16 mouse cellular contexts compared by ENCODE assay signal in genomic region chr16:15352320-15352719, GRCm38 (mm10). TPM values are rescaled to one million over a fixed set of nuclear protein-coding genes. Genes with fewer than 3 reads are reported as not detected.
DNase-seq lines count a peak whose midpoint lies in the region; ATAC-seq and TF ChIP-seq lines count a peak whose summit lies in the region.
"Had no signal": no experiment of that assay in that cellular context is flagged by ENCODE, and none has a peak within 500 bp of the region (broad histone marks: within the 10 kb centered on the region; RNA-seq: fewer than 3 reads in every experiment).

No protein-coding gene starts in this region.

- no peak overlapping the region for H3K4me2 ChIP-seq in kidney, embryonic 15.5 days
- H3K4me2 ChIP-seq in CH12.LX (ENCODE audit: insufficient read depth, low read depth, poor library complexity, severe bottlenecking) = no peak overlapping the region
- no peak overlapping the region for H3K4me2 ChIP-seq in lung, postnatal 0 days (replicated peaks; ENCODE audit: low read depth, low read length)
- H3K4me2 ChIP-seq in midbrain, embryonic 16.5 days (ENCODE audit: low read length) = no peak overlapping the region
- H3K4me2 ChIP-seq: forebrain, embryonic 13.5 days; midbrain, embryonic 15.5 days had no signal

- ATAC-seq in kidney, embryonic 15.5 days (replicated peaks; ENCODE audit: low FRiP score) = 0 out of 2 replicates have a peak, but pooled peaks have one; percentile 36
- peak; percentile 20; the same call in 1 of the 2 replicates for ATAC-seq in lung, postnatal 0 days
- ATAC-seq in midbrain, embryonic 16.5 days = no peak
- ATAC-seq in erythroblast, adult 5-6 weeks (replicated peaks; ENCODE audit: low FRiP score, poor library complexity, severe bottlenecking) = no peak
- ATAC-seq in granulocyte monocyte progenitor cell, adult 5-6 weeks (replicated peaks; ENCODE audit: poor library complexity, severe bottlenecking) = no peak
- ATAC-seq: forebrain, embryonic 13.5 days; midbrain, embryonic 15.5 days had no signal

- TF ChIP-seq CTCF in CH12.LX (conservative IDR thresholded peaks at IDR 0.05 in 1 of 2, IDR thresholded peaks at IDR 0.05 in 1 of 2; ENCODE audit: low read depth in 2 of 2, low read length in 2 of 2) = peak in 1 of 2 experiments; percentile 45; a peak in 2 of 4 replicates
- peak; percentile 50 for TF ChIP-seq CTCF in lung, postnatal 0 days (IDR thresholded peaks at IDR 0.05)

- no peaks in the 10 kb centered on the region for H3K79me2 ChIP-seq in CH12.LX (replicated peaks; ENCODE audit: control insufficient read depth, extremely low read depth, insufficient read depth, poor library complexity, severe bottlenecking)

- 54% methylated on average over 2 of the region's 2 CpGs for WGBS in kidney, embryonic 15.5 days
- 59% methylated on average over 2 of the region's 2 CpGs for WGBS in lung, postnatal 0 days
- WGBS in midbrain, embryonic 16.5 days = 64% methylated on average over 2 of the region's 2 CpGs

- in situ Hi-C loops in CH12.LX (cut with MboI; ENCODE audit: low pct_ligation_motif_present, low pct_unique_long_range_greater_than_20kb, low sequenced_read_pairs) = no loop called here

- TF ChIP-seq EP300 in CH12.LX (IDR thresholded peaks at IDR 0.05; ENCODE audit: low read length) = no peak
- no peak for TF ChIP-seq EP300 in lung, postnatal 0 days (IDR thresholded peaks at IDR 0.05)

- no peak overlapping the region for H3K9ac ChIP-seq in kidney, embryonic 15.5 days
- H3K9ac ChIP-seq in CH12.LX (ENCODE audit: insufficient read depth, low read depth) = no peak overlapping the region
- no peak overlapping the region for H3K9ac ChIP-seq in lung, postnatal 0 days (replicated peaks; ENCODE audit: low read depth)
- H3K9ac ChIP-seq in midbrain, embryonic 16.5 days (ENCODE audit: low read depth, low read length) = no peak overlapping the region
- H3K9ac ChIP-seq: forebrain, embryonic 13.5 days; midbrain, embryonic 15.5 days had no signal

- TF ChIP-seq POLR2A in CH12.LX (IDR thresholded peaks at IDR 0.05; ENCODE audit: low read depth, low read length) = no peak

- no peak overlapping the region for H3K4me3 ChIP-seq in kidney, embryonic 15.5 days (replicated peaks)
- H3K4me3 ChIP-seq in CH12.LX (replicated peaks in 1 of 3; ENCODE audit: low read depth in 2 of 3, low read length in 2 of 3, poor library complexity in 1 of 3) = no peak overlapping the region
- no peak overlapping the region for H3K4me3 ChIP-seq in lung, postnatal 0 days (ENCODE audit: low read depth, low read length)
- H3K4me3 ChIP-seq in midbrain, embryonic 16.5 days (ENCODE audit: low read depth, low read length) = no peak overlapping the region
- H3K4me3 ChIP-seq: forebrain, embryonic 13.5 days; midbrain, embryonic 15.5 days had no signal

- H3K27me3 ChIP-seq in kidney, embryonic 15.5 days = no peaks in the 10 kb centered on the region
- no peaks in the 10 kb centered on the region for H3K27me3 ChIP-seq in CH12.LX (replicated peaks)
- H3K27me3 ChIP-seq in lung, postnatal 0 days (replicated peaks; ENCODE audit: insufficient read depth, low read length) = no peaks in the 10 kb centered on the region
- no peaks in the 10 kb centered on the region for H3K27me3 ChIP-seq in midbrain, embryonic 16.5 days (ENCODE audit: control insufficient read depth, insufficient read depth, low read depth, low read length)
- H3K27me3 ChIP-seq: forebrain, embryonic 13.5 days; midbrain, embryonic 15.5 days had no signal

- dilution Hi-C loops in CH12.LX (cut with MboI; ENCODE audit: extremely low pct_ligation_motif_present, extremely low pct_unique_long_range_greater_than_20kb, low sequenced_read_pairs) = no loop called here

- no peaks in the 10 kb centered on the region for H3K9me3 ChIP-seq in kidney, embryonic 15.5 days (replicated peaks)
- no peaks in the 10 kb centered on the region for H3K9me3 ChIP-seq in CH12.LX (replicated peaks; ENCODE audit: low read length)
- H3K9me3 ChIP-seq in lung, postnatal 0 days (ENCODE audit: low read length) = no peaks in the 10 kb centered on the region
- H3K9me3 ChIP-seq in midbrain, embryonic 16.5 days (replicated peaks; ENCODE audit: control insufficient read depth, low read length, poor library complexity, severe bottlenecking) = no peaks in the 10 kb centered on the region
- H3K9me3 ChIP-seq: forebrain, embryonic 13.5 days; G1E; midbrain, embryonic 15.5 days had no signal

- H3K36me3 ChIP-seq in kidney, embryonic 15.5 days = no peaks in the 10 kb centered on the region
- H3K36me3 ChIP-seq in CH12.LX (replicated peaks in 1 of 2; ENCODE audit: control insufficient read depth in 1 of 2, insufficient read depth in 1 of 2, low read length in 1 of 2) = no peaks in the 10 kb centered on the region
- no peaks in the 10 kb centered on the region for H3K36me3 ChIP-seq in lung, postnatal 0 days (ENCODE audit: insufficient read depth, low read length)
- H3K36me3 ChIP-seq in midbrain, embryonic 16.5 days (ENCODE audit: control insufficient read depth, insufficient read depth, low read length) = no peaks in the 10 kb centered on the region
- H3K36me3 ChIP-seq: G1E; midbrain, embryonic 15.5 days had no signal

- no peak overlapping the region for H3K27ac ChIP-seq in kidney, embryonic 15.5 days
- no peak overlapping the region for H3K27ac ChIP-seq in CH12.LX (ENCODE audit: insufficient read depth, low read depth)
- no peak overlapping the region for H3K27ac ChIP-seq in lung, postnatal 0 days (ENCODE audit: low read length)
- H3K27ac ChIP-seq in midbrain, embryonic 16.5 days (ENCODE audit: low read length) = no peak overlapping the region
- H3K27ac ChIP-seq: forebrain, embryonic 13.5 days; midbrain, embryonic 15.5 days had no signal

- no peak for DNase-seq in kidney, adult 9 months
- DNase-seq in CH12.LX (ENCODE audit: extremely low read depth) (peak; percentile 15), R1 (ENCODE audit: low read depth, low spot score) (peak; percentile 63)
- DNase-seq in lung, postnatal 0 days (ENCODE audit: low spot score) = peak; percentile 26

- peak; percentile 33 for TF ChIP-seq RAD21 in CH12.LX (IDR thresholded peaks at IDR 0.05; ENCODE audit: low read depth, low read length)

- no peaks in the 10 kb centered on the region for H3K4me1 ChIP-seq in kidney, embryonic 15.5 days
- peaks cover 3 to 15% of the 10 kb centered on the region in 2 experiments; a peak in 3 of 4 replicates for H3K4me1 ChIP-seq in CH12.LX (ENCODE audit: control insufficient read depth in 1 of 2, insufficient read depth in 2 of 2)
- no peaks in the 10 kb centered on the region for H3K4me1 ChIP-seq in lung, postnatal 0 days (ENCODE audit: insufficient read depth, low read depth, low read length)
- no peaks in the 10 kb centered on the region for H3K4me1 ChIP-seq in midbrain, embryonic 16.5 days (ENCODE audit: control insufficient read depth, insufficient read depth, low read length)
- H3K4me1 ChIP-seq: forebrain, embryonic 13.5 days; midbrain, embryonic 15.5 days had no signal

TF ChIP-seq in CH12.LX, 34 proteins besides CTCF, POLR2A, EP300 and RAD21:
- no peak for TF ChIP-seq UBTF (IDR thresholded peaks at IDR 0.05; ENCODE audit: low read depth, low read length)
- peak; percentile 23 for TF ChIP-seq SMC3 (IDR thresholded peaks at IDR 0.05; ENCODE audit: low read depth, low read length)

RNA-seq across cellular contexts. Expression of gene Gm21897, which starts 35.1 kb away (rescaled TPM):
- not detected in 2 replicates for polyA plus RNA-seq in kidney, embryonic 15.5 days (2015; fragmentation: Nextera tagmentation; extraction: Ambion mirVana)
- total RNA-seq in CH12.LX (2012; rRNA removed) (not detected in 2 replicates), CH12.LX (2014; rRNA removed) (not detected in 2 replicates)
- not detected in 2 replicates for polyA plus RNA-seq in CH12.LX (2012; ENCODE audit: insufficient read length, low read depth)
- polyA plus RNA-seq in lung, postnatal 0 days (2015; fragmentation: Nextera tagmentation; extraction: Ambion mirVana) = not detected in 2 replicates
- not detected in 2 replicates for polyA plus RNA-seq in midbrain, embryonic 16.5 days (2015; fragmentation: Nextera tagmentation; extraction: Ambion mirVana)
- total RNA-seq in erythroblast, adult 5-6 weeks (2015; ENCODE audit: low replicate concordance) = not detected in 2 replicates
- 0.26 TPM in 1 of 2 replicates, not detected in the other for total RNA-seq in erythroblast, adult 5-6 weeks (2017; ENCODE audit: low replicate concordance)
- not detected in 2 replicates for total RNA-seq in granulocyte monocyte progenitor cell, adult 5-6 weeks (2014; fragmentation: Nextera tagmentation)
- not detected in 2 replicates for total RNA-seq in granulocyte monocyte progenitor cell, adult 5-6 weeks (2017)
- total RNA-seq: G1E; gastrocnemius, postnatal 4 days; layer of hippocampus, postnatal 10 days had no signal
- polyA plus RNA-seq: forebrain, embryonic 13.5 days; G1E; heart, postnatal 0 days; limb, embryonic 14.5 days; midbrain, embryonic 15.5 days; neural tube, embryonic 14.5 days had no signal

Comparison
In these comparisons a context has a peak if more than half of its experiments do, and no peak if none do; other contexts are left out.
1. ATAC-seq: peak in kidney, embryonic 15.5 days (single experiment) and lung, postnatal 0 days (single experiment); none in midbrain, embryonic 16.5 days (single experiment), erythroblast, adult 5-6 weeks (single experiment) and granulocyte monocyte progenitor cell, adult 5-6 weeks (single experiment).